Mouse (Mus musculus) G1E (cell line): Measurements from ENCODE around the gene Ntm.

Source experiments
- CTCF ChIP-seq: IDR thresholded peaks from 2 replicates; pipeline ENCODE4 v1.5.1; 2012; ENCODE audit warnings: low read depth, low read length, inconsistent platforms, mixed read lengths
- GATA1 ChIP-seq: IDR thresholded peaks from 2 replicates; pipeline ENCODE4 v1.6.1; 2012; ENCODE audit warnings: borderline replicate concordance, low read length, inconsistent platforms, mixed read lengths
- GATA2 ChIP-seq: IDR thresholded peaks from 2 replicates; pipeline ENCODE4 v1.6.1; 2012; ENCODE audit warnings: low read depth, low read length, inconsistent platforms, borderline replicate concordance
- POLR2AphosphoS5 ChIP-seq: IDR thresholded peaks from 2 replicates; pipeline ENCODE4 v1.6.1; 2012; ENCODE audit warnings: low read depth, low read length, inconsistent platforms; ENCODE audit not compliant: insufficient replicate concordance
- TAL1 ChIP-seq: conservative IDR thresholded peaks from 2 replicates; pipeline ENCODE4 v1.6.1; 2012; ENCODE audit warnings: low read depth, low read length, inconsistent platforms, mixed read lengths

- TF ChIP-seq GATA1 (no peak), CTCF (no peak), TAL1 (no peak), POLR2AphosphoS5 (no peak), GATA2 (no peak)
These were observed 534.6 kb downstream of the Ntm start for GRCm38 (mm10) chr9:29428322-29428721.
